Mouse (Mus musculus) hindbrain, embryonic 14.5 days (tissue): ENCODE measurements at regions not wholly inside any gene's neighbourhood (a gene's known extent, or its start where the extent isn't known, plus 50 kb on each side); places are given as distances from the start of the nearest gene placed in this dataset.

Experiments used
- ATAC-seq: fragments of 200-750 bp; cut with Nextera tagmentation; 2 replicates; pipeline ENCODE4 v1.8.0; 2017; ENCODE audit warnings: moderate number of reproducible peaks, mild to moderate bottlenecking, moderate TSS enrichment, moderate library complexity; ENCODE audit not compliant: low FRiP score
- DNase-seq: peaks from one replicate; pipeline ENCODE4 v3.0.0-alpha.2; 2015; ENCODE audit warnings: low spot score
- H3K27ac ChIP-seq: fragments of 300-500 bp; sonication (generic); 2 replicates; pipeline ENCODE4 v1.5.1; 2014; ENCODE audit warnings: mild to moderate bottlenecking, moderate library complexity
- H3K27me3 ChIP-seq: fragments of 300-500 bp; sonication (generic); 2 replicates; pipeline ENCODE4 v1.6.1; 2014; ENCODE audit warnings: mild to moderate bottlenecking, low read length, mixed read lengths; ENCODE audit not compliant: control insufficient read depth, insufficient read depth
- H3K36me3 ChIP-seq: fragments of 300-500 bp; sonication (generic); replicated peaks from 2 replicates; pipeline ENCODE4 v1.6.1; 2014; ENCODE audit not compliant: control insufficient read depth, insufficient read depth
- H3K4me1 ChIP-seq: fragments of 300-500 bp; sonication (generic); replicated peaks from 2 replicates; pipeline ENCODE4 v1.6.1; 2014; ENCODE audit warnings: antibody characterized with exemption, low read length, mixed read lengths; ENCODE audit not compliant: control insufficient read depth, insufficient read depth
- H3K4me2 ChIP-seq: fragments of 300-500 bp; sonication (generic); replicated peaks from 2 replicates; pipeline ENCODE4 v1.6.1; 2014; ENCODE audit warnings: mild to moderate bottlenecking, moderate library complexity
- H3K4me3 ChIP-seq: fragments of 300-500 bp; sonication (generic); replicated peaks from 2 replicates; pipeline ENCODE4 v1.5.1; 2014; ENCODE audit warnings: mild to moderate bottlenecking, low read length
- H3K9ac ChIP-seq: fragments of 300-500 bp; sonication (generic); 2 replicates; pipeline ENCODE4 v1.6.1; 2014
- H3K9me3 ChIP-seq: fragments of 300-500 bp; sonication (generic); 2 replicates; pipeline ENCODE4 v1.6.1; 2016; ENCODE audit warnings: low read length; ENCODE audit not compliant: control insufficient read depth
- WGBS: fragments of 180-500 bp; shearing (Covaris S2); extraction: QIAGEN DNeasy Blood & Tissue Kit; methylation state at CpG from one replicate; pipeline ENCODE4 v1.1.7; 2014; 5-methylcytosine and 5-hydroxymethylcytosine counted together

DNA sequence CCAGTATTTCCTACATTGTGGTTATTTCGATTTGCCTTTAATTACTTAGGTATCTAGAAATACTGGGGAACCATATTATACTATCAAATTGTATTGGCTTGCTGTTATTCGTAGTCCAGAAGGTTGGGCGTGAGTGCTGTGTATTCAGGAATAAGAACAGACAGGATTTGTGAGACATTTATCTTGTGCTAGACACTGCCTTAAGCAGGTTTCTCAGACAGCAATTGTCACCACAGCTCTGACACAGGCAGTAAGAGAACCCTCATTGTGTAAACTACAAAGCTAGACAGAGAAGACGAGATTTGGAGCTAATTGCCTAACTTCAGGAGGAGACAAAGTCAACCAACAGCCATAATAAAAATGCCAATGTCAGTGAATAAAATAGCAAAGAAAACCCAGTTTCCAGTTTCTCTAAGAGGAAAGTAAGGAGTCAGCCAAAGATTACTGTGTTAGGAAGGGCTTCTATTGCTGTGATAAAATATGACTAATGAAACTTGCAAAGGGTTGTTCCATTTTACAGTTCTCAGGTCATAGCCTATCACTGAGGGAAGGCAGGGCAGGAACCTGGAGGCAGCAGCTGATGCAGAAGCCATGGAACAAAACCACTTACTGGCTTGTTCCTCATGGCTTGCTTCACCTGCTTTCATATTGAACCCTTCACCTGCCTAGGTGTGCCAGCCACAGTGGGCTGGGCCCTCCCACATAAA, 78.6 kb upstream of the Gas2 start:
- WGBS, result 63% methylated on average over 4 of the region's 4 CpGs
- H3K9me3 ChIP-seq, result no peaks in the 10 kb centered on the region
- ATAC-seq (no peak), DNase-seq (no peak)
- no peaks in the 10 kb centered on the region for H3K36me3 ChIP-seq
- H3K9ac ChIP-seq, result no peak overlapping the region
- no peaks in the 10 kb centered on the region for H3K27me3 ChIP-seq
- no peak overlapping the region for H3K4me2 ChIP-seq
- no peak overlapping the region for H3K4me3 ChIP-seq
- peak overlapping the region; percentile 77 for H3K27ac ChIP-seq
- peaks cover 17% of the 10 kb centered on the region for H3K4me1 ChIP-seq

DNA sequence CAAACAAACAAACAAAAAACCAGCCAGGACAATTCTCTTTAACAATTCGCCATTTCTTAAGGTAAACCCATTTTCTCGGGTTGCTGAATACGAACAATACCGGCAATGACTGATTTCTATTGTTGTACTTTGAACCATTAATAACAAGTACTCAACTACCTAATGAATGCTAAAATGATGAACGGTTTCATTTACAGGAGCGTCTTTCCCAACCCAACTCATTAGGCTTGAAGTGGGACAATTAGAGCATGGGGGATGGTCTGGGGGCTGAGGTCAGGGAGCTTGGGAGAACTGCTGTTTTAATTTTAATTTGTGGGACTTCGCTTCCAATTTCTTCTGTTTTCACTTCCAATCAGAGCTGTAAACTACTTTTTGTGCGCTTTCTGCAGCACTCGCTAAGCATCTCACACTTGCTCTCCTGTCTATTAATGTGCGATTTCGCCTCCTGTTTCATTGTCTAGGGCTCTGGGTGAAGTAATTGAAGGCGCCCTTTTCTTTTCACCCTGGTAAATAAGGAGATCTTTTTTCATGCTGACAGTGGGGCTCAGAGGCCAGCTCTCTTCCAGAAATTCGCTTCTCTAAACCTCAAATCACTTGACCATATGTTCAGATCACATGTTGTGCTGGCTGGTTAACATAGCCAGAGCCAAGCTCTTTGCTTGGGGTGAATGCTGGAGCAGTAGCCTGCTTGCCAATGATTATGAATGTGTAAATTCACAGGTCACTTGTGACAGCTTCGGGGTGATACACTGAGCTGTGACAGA, 77.7 kb upstream of the Gas2 start:
- peaks cover 17% of the 10 kb centered on the region for H3K4me1 ChIP-seq
- peak overlapping the region; percentile 77 for H3K27ac ChIP-seq
- H3K27me3 ChIP-seq, result no peaks in the 10 kb centered on the region
- DNase-seq, result no peak
- ATAC-seq, result peak; percentile 79; the same call in 1 of the 2 replicates
- H3K9ac ChIP-seq, result peak overlapping the region; percentile 24; the same call in 1 of the 2 replicates
- peak overlapping the region; percentile 13; the same call in 1 of the 2 replicates for H3K4me2 ChIP-seq
- no peaks in the 10 kb centered on the region for H3K9me3 ChIP-seq
- no peaks in the 10 kb centered on the region for H3K36me3 ChIP-seq
- WGBS, result 31% methylated on average over 14 of the region's 14 CpGs
- no peak overlapping the region for H3K4me3 ChIP-seq

DNA sequence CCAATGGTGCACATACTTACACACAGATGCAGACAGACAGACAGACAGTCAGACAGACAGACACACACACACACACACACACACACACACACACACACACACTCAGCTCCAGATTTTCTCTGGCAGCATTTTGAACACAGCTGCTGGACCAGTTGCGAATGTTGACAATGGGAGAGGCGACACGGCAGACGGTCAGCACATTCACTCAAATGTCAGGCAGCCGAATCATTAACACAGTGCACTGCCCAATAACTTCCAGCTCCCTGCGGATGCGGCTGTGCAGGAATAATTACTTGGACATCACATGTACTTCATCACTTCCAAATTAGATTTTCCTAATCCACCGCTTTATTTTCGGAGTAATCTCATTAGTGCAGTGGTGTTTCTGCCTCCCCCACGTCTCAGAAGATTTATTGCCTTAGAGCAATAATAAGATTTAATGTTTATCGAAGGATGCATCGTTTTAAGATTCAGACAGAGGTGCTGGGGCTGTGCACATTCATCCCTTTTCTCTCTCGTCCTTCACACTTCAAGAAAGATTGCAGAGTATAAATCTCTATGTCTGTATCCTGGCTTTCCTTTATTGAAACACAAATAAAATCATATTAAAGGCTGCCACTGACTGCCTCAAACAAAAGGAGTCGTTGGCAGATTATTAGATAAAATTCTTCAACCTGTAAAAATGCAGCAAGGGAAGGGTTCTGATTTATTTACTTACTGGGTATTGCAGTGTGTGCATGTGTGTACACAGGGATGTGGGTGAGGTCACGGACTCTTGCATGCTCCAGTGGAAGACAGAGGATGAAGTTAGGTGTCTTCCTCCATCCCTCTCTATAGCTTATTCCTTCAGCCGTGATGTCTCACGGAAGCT, 70.9 kb upstream of the Gas2 start:
- Histone ChIP-seq H3K9ac (peak overlapping the region; percentile 29), H3K9me3 (no peaks in the 10 kb centered on the region), H3K27ac (peak overlapping the region; percentile 91), H3K4me1 (peaks cover 14% of the 10 kb centered on the region), H3K4me2 (peak overlapping the region; percentile 43), H3K4me3 (peak overlapping the region; percentile 11), H3K27me3 (no peaks in the 10 kb centered on the region), H3K36me3 (no peaks in the 10 kb centered on the region)
- WGBS, result 23% methylated on average over 17 of the region's 17 CpGs
- ATAC-seq (peak; percentile 74), DNase-seq (peak; percentile 47)

DNA sequence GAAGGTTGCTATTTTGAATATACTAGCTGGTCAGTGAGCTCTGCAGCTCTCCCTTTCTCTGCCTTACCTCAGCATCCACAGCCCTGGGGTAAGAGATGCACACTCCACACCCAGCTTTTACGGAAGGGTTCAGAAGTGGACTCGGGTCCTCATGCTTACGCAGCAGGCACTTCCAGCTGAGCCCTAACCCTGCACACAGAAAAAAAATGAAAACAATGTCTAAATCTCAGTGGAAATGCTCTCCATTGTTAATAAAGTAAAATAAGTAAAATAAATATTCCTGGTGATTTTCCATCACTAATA, 70.3 kb upstream of the Gas2 start:
- Histone ChIP-seq H3K27me3 (no peaks in the 10 kb centered on the region), H3K27ac (peak overlapping the region; percentile 91), H3K4me1 (peaks cover 14% of the 10 kb centered on the region), H3K36me3 (no peaks in the 10 kb centered on the region), H3K4me3 (peak overlapping the region; percentile 11; the same call in 1 of the 2 replicates), H3K9me3 (no peaks in the 10 kb centered on the region), H3K4me2 (peak overlapping the region; percentile 43), H3K9ac (peak overlapping the region; percentile 29)
- ATAC-seq, result peak; percentile 29; the same call in 1 of the 2 replicates
- WGBS, result 30% methylated on average over 3 of the region's 3 CpGs
- no peak for DNase-seq
